Mouse (Mus musculus) bone marrow, adult 2 months (tissue): ENCODE data around the gene Dnah8.

Experiments
- CTCF ChIP-seq: fragments of 200-500 bp; IDR thresholded peaks from 2 replicates; pipeline ENCODE4 v1.5.1; 2011; ENCODE audit warnings: low read length, control low read depth; ENCODE audit not compliant: control insufficient read depth, insufficient read depth
- POLR2A ChIP-seq: fragments of 200-500 bp; IDR thresholded peaks from 2 replicates; pipeline ENCODE4 v1.6.1; 2011; ENCODE audit warnings: low read depth, mild to moderate bottlenecking, control low read depth, low read length, borderline replicate concordance; ENCODE audit not compliant: control insufficient read depth

- TF ChIP-seq CTCF (no peak), POLR2A (no peak)
Measured at GRCm38 (mm10) chr17:30621450-30621849, 2.7 kb upstream of the Dnah8 start.
